Mouse (Mus musculus): Measurements from ENCODE around the gene Duxf3.
A peak's percentile ranks its signal among the peaks of the same experiment; 100 is the strongest.
"Not testable (repeated sequence)": the region's sequence is repeated elsewhere in the genome, so short reads cannot be mapped to it uniquely, and the experiment has no call there.

Duxf3 gene

DNA sequence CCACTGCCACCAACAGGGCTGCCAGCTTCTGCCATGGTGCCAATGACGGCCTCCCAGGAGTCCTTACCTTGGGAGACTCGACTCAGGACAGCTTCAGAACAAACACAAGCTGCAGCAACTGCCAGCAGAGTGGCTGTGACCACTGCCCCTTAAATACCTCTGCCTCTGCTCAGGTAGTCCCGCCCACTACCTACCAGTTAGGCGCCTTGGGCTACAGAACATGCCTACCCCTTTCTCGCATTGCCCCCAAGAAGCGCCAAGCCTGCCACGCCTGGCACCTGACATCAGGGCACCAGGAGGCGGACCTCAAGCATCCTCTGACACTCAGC, at the start of gene Duxf3:
Gene Duxf3, minus strand, starts transcription at position 35 of the 329 bp plus-strand sequence.
- not testable (repeated sequence) for DNase-seq (ENCODE audit: extremely low read depth, insufficient read length, low spot score)

DNA sequence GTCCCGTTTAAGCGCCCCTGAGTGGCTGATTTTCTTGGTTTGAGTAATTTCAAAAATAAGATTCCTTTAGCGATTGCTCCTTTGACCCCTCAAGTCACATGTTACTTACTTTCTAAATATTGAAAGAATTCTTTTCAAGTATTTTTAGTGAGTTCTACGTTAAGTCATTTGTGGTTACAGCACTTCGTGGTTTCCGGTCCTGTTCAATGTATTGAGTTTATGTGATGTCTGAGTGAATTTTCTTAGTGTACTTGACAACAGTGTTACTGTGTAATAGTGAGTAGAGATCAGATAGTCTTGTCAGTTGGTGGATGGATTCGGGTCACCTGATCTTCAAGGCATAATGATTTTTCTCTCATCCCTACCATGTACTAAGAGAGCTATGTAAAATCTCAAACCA, 49.8 kb upstream of the Duxf3 start:
- DNase-seq (ENCODE audit: extremely low read depth, insufficient read length, low spot score) = no peak

DNA sequence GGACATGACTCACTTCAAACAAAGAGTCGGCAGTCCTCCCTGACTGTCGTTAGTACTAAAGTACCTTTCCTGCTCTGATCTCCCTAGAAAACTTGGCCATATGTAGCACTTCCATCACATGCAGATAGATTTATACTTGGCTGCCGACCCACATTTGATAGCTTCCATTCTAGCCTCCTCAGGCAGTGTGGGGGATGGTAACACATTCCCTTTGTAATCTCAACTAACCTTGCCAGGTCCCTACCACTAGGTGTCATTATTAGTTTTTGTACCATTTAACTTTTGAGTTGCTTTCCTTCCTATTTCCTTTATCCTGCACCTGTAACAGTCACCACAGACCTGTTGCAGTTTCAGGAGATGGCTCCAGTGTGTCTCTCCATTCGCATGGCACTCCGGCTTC, 26.0 kb upstream of the Duxf3 start:
- DNase-seq (ENCODE audit: extremely low read depth, insufficient read length, low spot score) = no peak

DNA sequence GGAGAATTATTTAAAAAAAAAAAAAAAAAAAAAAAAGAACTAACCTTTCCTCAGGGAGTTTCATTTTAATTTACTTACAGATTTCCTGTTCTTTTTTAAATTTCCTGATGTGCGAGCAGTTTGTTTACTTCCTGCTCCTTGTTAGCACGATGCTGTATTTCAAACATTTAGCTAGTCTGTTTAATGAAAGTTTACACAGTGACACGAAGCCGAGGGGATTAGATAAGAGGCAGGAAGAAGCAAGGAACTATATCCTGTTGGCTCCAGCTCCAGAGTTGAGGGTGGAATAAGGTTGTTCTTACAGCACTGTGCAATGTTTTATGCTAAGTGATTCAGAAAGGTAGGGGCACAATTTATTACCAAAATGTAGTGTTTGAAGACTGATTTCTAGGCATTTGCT, 23.5 kb upstream of the Duxf3 start:
- DNase-seq (ENCODE audit: extremely low read depth, insufficient read length, low spot score) = no peak

DNA sequence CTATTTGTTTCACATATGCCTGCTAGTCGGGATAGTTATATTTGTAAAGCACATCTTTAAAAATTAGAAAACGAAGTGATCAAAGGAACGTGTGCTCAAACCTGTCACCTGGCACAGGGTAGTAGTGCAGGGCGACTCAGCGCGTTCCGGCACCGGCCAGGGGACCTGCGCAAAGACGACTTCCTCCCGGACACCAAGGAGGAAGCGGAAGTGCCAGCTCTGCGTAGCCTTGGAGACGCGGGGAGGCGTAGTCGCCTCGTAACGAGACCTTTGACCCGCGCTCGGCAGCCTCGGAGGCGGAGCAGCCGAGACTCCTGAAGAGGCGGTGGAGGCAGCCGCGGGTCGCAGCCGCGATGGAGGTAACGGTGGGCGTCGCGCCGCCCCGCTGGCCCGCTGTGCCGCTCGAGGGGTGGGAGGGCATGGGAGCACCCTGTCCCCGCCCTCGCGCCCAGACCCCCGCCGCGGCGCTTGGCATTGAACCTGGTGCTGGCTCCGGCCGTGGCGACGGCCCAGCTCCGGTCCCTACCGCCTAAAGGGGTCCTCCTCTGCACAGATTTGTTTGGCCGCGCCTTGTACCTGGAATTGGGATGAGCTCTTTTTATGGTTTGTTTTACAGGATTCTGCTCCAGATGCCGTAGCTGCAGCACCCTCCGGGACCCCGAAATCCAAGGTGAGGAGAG, 22.9 kb upstream of the Duxf3 start, which contains the start of gene Gcc2:
Gene Gcc2, plus strand, starts transcription at position 285 of the 680 bp plus-strand sequence.
- DNase-seq (ENCODE audit: extremely low read depth, insufficient read length, low spot score) = peak; percentile 92

DNA sequence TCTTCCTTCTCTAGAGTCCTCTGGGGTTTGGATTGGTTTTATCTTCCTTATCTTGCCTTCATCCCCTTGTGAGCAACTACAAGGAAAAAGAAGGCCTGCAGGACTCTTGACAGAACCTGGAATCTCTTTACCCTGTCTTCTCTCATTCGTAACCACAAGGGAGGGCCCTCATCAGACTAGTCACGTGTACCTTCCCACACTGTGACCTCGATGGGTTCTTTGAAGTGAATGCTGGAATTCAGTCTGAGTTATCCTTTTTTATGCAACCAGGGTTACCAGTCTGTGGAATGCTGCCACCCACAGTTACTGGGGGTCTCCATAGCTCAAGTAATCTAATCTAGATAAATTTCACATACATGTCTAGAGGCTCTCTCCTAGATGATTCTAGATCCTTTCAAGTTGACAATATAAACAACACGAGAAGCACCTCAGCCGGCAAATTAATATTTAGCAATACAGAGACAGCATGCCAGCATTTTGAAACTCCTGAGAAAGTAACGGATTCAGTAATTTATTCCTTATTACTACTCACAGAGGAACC, 22.2 kb upstream of the Duxf3 start:
- no peak for DNase-seq (ENCODE audit: extremely low read depth, insufficient read length, low spot score)

DNA sequence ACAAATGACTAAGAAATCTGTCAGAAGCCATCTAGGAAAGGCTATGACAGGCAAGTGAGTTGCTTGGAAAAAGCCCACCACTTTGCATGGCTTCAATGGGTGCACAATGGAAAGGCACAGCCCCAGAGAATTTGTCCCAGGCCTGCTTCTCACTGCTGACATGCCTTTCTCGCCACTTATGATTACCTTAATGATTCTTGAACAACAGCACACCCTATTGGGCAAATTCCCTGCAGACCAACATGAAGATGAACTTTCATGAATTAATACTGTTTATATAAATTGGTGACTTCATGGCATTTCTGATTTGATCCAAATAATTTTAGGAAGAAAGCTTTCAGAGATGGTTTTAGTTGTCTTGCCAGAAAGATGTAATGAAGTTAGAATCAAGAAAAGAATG, 17.1 kb upstream of the Duxf3 start:
- DNase-seq (ENCODE audit: extremely low read depth, insufficient read length, low spot score) = no peak

DNA sequence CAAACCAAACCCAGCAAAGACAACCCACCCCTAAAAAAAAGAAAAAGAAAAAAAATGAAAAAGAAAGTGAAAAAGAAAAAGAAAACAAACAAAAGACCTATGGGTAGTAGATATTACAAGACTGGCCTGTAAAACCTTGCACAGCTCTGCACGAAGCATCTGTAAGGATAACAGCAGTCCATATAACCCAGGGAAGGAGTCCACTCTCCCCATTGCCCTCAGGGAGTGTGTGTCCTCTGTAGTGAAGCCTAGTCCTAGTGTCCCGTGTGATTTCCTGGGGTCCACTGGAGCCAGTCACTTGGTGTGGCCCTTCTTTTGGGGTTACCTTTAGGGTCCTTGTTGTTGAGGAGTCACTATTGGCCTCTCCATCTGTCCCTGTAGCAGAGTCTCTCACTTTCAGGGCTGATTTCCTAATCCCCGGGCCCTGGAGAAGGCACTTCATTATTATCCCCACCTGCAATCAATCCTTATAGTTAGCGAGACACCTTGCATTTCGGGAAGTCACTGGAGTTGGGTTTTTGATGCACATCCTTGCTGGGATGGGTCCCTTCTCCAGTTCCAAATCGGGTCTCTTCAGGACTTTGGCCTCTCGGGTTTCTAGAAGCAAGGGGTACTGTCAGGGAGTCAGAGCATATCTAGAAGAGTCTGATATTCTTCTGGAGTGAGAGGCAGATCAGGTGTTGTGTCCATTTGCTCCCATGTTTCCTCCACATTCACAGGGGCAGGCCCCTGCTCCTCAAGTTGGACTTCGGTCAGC, 6.7 kb upstream of the Duxf3 start:
- peak; percentile 41 for DNase-seq (ENCODE audit: extremely low read depth, insufficient read length, low spot score)

DNA sequence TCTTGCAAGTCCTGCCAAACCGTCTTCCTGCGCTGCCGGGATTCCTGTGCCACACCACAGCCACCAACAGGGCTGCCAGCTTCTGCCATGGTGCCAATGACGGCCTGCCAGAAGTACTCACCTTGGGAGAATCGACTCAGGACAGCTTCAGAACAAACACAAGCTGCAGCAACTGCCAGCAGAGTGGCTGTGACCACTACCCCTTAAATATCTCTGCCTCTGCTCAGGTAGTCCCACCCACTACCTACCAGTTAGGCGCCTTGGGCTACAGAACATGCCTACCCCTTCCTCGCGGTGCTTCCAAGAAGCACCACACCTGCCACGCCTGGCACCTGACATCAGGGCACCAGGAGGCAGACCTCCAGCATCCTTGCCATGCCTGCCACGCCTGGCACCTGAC, 4.1 kb upstream of the Duxf3 start, which contains the start of gene Gm4981:
Gene Gm4981, minus strand, starts transcription at position 89 of the 400 bp plus-strand sequence.
- DNase-seq (ENCODE audit: extremely low read depth, insufficient read length, low spot score) = peak; percentile 63

DNA sequence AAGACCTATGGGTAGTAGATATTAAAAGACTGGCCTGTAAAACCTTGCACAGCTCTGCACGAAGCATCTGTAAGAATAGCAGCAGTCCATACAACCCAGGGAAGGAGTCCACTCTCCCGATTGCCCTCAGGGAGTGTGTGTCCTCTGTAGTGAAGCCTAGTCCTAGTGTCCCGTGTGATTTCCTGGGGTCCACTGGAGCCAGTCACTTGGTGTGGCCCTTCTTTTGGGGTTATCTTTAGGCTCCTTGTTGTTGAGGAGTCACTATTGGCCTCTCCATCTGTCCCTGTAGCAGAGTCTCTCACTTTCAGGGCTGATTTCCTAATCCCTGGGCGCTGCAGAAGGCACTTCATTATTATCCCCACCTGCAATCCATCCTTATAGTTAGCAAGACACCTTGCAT, 2.5 kb upstream of the Duxf3 start:
- DNase-seq (ENCODE audit: extremely low read depth, insufficient read length, low spot score) = not testable (repeated sequence)

DNA sequence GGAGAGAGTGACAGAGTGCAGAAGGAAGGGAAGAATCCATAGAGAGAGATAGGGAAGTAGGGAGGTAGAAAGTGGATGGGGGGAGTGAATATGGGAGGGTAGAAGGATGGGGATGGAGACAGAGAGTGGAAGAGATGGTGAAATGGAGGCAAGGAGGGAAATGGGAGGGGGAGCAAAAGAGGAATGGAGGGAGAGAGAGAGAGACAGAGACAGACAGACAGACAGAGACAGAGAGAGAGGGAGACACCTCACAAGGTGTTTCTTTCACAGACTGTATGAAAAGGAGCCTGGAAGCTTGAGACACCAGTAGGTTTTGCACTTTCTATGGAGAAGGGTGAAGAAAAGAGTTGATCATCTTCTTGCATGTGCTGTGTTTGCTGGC, 1.3 kb upstream of the Duxf3 start:
- DNase-seq (ENCODE audit: extremely low read depth, insufficient read length, low spot score) = not testable (repeated sequence)

DNA sequence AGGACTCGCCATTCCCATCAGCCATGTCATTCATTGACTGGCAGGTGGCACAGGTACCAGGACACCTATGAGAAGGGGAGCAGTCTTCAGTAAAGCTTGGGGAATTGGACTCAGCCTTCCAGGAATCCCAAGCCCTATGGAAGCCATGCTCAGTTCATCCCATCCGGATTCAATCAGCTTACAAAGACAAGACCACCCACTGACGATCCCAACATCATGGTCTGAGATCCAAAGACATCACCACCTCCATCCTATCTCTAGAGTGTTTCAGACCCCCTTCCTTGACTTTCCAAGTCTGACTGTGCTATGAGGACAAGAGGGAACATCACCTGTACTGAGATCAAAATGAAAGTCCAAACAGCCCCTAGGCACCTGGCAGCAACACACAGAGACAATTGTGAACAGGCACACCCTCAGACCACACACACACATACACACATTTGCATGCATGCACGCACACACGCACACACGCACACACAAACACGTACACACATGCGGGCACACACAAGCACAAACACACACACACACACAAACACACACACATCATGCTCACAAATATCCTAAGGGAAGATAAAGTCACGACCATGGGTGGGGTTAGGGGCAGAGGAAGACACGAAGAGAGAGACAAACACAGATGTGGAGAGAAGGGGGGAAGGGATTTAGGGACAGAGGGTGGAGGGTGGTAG, 722 bp upstream of the Duxf3 start:
- not testable (repeated sequence) for DNase-seq (ENCODE audit: extremely low read depth, insufficient read length, low spot score)

DNA sequence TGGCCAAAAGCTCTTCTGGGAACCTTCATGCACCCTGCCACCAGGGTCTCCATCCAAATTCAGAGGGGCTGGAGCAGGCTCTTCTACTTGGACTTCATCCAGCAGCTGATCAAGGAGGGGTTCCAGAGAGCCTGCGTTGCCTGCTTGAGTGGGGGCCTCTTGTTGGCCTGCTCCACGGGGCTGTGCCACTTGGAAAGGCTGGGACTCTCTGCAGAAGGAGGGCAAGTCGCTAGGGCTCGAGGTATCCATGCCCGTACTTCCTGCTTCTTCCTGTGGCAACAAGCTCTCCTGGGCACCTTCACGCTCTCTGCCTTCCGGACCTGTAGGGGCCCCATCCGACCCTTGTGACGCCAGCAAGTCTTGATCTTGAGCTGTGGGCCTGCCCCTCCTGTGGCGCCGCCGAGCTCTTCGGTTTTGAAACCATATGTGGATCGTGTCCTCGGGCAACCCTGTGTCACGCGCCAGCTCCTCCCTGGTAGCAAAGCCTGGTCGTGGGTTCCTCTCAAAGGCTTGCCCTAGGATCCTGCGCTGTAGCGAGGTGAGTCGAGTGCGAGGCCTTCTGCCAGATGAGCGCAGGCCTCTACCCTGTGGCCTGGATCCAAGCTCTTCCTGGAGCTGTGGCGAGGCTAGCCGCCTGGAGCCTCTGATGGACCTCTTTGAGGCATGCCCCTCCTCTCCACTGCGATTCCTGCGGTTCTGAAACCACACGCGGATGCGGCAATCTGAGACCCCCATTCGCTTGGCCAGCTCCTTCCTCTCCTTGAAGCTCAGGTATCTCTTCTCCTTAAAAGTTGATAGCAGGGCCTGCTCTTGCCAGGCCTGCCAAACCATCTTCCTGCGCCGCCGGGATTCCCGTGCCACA, 465 bp downstream of the Duxf3 start:
- DNase-seq (ENCODE audit: extremely low read depth, insufficient read length, low spot score) = peak; percentile 74

DNA sequence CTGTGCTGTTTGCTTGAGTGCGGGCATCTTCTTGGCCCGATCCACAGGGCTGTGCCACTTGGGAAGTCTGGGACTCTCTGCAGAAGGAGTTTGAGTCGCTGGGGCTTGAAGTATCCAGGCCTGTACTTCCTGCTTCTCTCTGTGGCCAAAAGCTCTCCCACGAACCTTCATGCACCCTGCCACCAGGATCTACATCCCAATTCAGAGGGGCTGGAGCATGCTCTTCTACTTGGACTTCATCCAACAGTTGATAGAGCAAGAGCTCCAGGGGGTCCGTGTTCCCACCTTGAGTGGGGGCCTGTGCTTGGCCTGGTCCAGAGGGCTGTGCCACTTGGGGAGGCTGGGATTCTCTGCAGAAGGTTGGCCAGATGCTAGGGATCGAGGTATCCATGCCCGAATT, 1.4 kb downstream of the Duxf3 start:
- peak; percentile 40 for DNase-seq (ENCODE audit: extremely low read depth, insufficient read length, low spot score)

DNA sequence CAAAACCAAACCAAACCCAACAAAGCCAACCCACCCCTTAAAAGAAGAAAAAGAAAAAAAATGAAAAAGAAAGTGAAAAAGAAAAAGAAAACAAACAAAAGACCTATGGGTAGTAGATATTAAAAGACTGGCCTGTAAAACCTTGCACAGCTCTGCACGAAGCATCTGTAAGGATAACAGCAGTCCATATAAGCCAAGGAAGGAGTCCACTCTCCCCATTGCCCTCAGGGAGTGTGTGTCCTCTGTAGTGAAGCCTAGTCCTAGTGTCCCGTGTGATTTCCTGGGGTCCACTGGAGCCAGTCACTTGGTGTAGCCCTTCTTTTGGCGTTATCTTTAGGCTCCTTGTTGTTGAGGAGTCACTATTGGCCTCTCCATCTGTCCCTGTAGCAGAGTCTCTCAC, 2.5 kb downstream of the Duxf3 start:
- DNase-seq (ENCODE audit: extremely low read depth, insufficient read length, low spot score) = not testable (repeated sequence)

DNA sequence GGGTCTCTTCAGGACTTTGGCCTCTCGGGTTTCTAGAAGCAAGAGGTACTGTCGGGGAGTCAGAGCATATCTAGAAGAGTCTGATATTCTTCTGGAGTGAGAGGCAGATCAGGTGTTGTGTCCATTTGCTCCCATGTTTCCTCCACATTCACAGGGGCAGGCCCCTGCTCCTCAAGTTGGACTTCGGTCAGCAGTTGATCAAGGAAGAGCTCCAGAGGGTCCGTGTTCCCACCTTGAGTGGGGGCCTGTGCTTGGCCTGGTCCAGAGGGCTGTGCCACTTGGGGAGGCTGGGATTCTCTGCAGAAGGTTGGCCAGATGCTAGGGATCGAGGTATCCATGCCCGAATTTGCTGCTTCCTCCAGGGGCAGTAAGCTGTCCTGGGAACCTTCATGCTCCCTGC, 4.7 kb downstream of the Duxf3 start:
- DNase-seq (ENCODE audit: extremely low read depth, insufficient read length, low spot score) = not testable (repeated sequence)

DNA sequence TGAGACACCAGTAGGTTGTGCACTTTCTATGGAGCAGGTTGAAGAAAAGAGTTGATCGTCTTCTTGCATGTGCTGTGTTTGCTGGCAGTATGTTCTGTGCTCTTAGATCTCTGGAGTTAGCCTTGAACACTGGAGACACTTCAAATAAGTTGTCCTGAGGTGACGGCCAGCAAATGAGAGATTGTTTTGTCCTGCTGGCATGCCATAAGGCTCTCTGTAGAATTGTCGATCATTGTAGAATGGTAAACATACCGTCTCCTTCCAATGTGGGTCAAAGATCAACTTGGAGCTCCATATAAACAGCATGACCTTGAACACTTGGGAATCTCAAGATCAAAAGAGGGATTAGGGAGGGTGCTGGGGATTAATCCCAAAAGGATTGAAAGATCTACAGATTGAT, 6.1 kb downstream of the Duxf3 start:
- peak; percentile 43 for DNase-seq (ENCODE audit: extremely low read depth, insufficient read length, low spot score)

DNA sequence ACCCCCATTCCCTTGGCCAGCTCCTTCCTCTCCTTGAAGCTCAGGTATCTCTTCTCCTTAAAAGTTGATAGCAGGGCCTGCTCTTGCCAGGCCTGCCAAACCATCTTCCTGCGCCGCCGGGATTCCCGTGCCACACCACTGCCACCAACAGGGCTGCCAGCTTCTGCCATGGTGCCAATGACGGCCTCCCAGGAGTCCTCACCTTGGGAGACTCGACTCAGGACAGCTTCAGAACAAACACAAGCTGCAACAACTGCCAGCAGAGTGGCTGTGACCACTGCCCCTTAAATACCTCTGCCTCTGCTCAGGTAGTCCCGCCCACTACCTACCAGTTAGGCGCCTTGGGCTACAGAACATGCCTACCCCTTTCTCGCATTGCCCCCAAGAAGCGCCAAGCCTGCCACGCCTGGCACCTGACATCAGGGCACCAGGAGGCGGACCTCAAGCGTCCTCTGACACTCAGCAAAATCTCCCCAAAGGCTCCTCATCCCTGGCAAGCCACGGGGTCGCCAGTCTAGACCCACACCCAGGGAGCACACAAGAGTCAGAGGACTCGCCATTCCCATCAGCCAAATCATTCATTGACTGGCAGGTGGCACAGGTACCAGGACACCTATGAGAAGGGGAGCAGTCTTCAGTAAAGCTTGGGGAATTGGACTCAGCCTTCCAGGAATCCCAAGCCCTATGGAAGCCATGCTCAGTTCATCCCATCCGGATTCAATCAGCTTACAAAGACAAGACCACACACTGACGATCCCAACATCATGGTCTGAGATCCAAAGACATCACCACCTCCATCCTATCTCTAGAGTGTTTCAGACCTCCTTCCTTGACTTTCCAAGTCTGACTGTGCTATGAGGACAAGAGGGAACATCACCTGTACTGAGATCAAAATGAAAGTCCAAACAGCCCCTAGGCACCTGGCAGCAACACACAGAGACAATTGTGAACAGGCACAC, 7.4 kb downstream of the Duxf3 start, which contains the start of gene AW822073:
Gene AW822073, minus strand, starts transcription at position 104 of the 959 bp plus-strand sequence.
- DNase-seq (ENCODE audit: extremely low read depth, insufficient read length, low spot score) = peak; percentile 47
